Mouse (Mus musculus): ENCODE measurements at regions not wholly inside any gene's neighbourhood (a gene's known extent, or its start where the extent isn't known, plus 50 kb on each side); places are given as distances from the start of the nearest gene placed in this dataset.

DNA sequence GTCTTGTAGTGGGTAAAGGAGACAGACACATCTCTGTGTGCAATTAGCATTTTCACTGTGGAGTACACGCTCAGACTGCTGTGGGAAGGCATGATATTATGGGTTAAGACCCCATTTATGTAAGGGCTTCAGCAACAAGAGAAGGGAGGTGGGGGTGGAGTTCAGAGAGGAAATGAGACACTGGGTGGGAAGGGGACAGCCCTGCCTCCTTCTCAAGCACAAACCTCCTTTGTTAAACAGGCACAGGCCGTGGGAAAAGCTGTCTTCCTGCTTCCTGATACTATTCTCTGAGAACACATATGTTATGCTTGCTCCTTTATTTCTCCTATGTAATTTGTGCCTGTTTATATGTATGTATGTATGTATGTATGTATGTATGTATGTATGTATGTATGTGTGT, 237.4 kb upstream of the Cxcr4 start:
- no peak for DNase-seq (ENCODE audit: low read depth, low spot score)

DNA sequence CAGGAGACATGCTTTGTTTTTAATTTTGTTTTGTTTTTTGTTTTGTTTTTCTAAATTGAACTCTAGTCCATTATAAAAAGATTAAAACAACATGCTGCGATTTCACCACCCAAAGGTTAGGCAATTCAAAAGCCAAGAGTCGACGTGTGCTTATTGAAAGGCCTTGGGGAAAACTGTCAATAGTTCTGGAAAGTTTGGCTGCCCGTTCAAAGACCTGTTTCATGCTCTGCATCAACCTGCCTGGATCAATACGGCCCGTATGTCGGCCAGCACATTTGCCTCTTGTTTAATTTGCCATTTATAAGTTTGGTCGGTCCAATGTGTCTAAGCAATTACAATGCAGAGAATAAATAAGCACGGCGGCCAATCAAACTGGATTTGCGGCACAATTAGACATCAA, 234.3 kb upstream of the Cxcr4 start:
- no peak for DNase-seq (ENCODE audit: low read depth, low spot score)

DNA sequence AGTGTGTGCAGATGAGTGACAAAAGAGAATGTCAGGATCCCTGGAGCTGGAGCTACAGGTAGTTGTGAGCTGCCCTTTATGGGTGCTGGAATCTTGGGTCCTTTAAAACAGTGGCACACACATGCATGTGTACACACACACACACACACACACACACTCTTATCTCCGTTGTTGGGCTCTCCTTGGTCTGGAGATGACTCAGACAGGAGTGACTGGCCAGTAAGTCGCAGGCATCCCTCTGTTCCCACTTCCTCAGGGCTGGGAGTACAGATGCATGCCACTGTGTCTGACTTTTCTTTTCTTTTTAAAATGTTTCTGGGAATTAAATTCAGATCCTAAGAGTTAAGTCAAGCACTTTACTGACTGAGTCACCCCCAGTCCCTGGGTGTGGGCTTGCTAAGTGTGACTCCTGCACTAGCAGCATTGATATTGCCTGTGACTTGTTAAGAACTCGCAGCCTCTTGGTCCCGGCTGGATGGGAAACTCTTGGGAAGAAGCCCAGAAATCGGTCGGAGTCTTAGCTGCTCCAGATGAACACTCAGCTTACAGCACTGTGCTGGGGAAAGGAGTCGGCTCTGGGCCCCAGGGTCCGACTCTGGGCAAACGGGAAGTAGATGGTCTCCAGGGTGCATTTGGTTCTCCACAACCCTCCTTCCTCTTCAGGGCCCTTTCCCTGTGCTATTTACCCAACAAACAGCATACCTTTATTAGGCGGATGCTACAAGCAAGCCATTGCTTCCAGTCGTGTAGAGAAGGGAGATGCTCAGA, 233.0 kb upstream of the Cxcr4 start:
- no peak for DNase-seq (ENCODE audit: low read depth, low spot score)

DNA sequence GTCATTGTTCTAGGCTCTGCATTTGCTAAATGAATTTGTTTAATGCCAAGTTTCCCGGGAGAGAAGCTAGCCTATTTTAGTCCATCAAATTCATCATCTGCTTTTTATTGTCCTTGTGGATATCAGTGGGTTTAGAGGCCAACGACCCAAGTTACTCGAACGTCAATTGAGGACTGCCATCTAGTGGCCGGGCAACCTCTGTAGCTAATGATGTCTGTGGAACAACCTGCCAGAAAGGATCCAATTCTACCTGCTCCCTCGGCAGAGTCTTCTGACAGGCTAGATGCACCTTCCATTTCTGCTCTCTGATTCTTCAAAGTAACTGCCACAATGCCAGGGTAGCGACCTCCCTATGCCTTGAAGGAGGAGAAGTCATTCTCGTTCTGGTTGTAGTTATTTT, 232.1 kb upstream of the Cxcr4 start:
- peak; percentile 74 for DNase-seq (ENCODE audit: low read depth, low spot score)

DNA sequence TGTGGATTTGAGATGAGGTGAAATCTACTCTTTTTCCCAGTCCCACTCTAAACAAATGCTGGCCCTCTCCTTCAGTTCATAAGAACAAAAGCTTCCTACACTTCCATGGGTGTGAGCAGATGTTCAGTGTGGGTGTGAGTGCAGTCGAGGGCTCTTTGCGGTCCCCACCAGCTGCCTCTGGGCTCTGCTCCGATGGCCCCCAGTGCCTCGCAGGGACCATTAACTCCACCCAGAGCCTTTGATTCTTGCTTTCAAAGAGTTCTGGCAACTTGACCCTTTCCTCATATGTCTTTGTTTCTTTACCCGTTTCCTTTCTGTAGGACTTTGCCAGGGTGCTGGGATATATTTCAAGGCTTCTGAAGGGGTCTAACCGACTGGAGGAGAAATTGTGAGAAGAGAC, 229.9 kb upstream of the Cxcr4 start:
- no peak for DNase-seq (ENCODE audit: low read depth, low spot score)

DNA sequence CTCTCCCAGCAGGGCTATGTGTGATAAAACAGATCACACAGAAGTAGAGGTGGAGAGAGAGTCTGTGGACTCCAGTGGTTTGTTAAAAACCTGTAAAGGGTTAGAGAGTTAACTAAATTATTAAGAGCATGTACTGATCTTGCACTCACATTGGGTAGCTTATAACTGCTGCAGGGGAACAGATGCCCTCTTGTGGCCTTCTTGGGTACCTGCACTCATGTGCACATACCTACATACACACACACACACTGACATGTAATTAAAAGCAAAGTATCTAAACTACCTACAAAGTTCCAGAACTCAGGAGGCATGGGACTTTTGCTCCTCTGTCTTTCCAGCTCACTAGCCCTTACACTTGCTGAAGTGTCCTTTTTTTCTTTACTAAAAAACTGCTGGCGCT, 228.4 kb upstream of the Cxcr4 start:
- no peak for DNase-seq (ENCODE audit: low read depth, low spot score)

DNA sequence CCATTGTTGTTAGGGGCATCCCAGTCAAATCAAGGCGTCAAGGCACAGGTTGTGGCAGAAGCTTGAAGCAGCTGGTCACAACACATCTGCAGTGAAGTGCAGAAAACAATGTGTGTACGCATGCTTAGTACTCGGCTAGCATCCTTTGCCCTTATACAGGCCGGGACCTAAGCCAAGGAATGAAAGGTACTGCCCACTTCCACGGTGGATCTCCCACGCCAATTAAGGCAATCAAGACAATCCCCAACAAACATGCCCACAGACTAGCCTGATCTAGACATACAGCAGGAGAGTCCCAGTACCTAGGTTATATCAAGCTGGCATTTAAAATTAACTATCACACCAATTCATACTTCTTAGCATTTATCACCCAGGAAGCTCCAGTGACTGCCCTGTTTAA, 227.5 kb upstream of the Cxcr4 start:
- DNase-seq (ENCODE audit: low read depth, low spot score), result no peak

DNA sequence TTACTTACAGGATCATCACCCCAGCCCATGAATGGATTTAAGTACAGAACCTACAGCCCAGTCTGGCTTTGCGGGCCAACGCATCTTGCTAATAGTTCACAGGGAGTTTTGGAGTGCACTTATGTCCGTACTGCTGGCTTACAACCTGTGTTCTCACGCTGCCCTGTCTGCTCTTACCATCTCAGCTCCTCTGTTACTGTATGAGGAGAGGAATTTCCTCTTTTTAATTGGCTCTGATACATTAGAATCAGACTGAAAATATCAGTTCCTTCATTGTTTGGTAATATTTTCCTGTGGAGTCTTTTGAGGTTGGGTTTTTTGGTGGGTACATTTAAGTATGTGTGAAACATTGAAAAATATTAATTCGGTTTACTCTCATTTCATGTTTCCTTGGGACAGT, 221.3 kb upstream of the Cxcr4 start:
- DNase-seq (ENCODE audit: low read depth, low spot score), result no peak

DNA sequence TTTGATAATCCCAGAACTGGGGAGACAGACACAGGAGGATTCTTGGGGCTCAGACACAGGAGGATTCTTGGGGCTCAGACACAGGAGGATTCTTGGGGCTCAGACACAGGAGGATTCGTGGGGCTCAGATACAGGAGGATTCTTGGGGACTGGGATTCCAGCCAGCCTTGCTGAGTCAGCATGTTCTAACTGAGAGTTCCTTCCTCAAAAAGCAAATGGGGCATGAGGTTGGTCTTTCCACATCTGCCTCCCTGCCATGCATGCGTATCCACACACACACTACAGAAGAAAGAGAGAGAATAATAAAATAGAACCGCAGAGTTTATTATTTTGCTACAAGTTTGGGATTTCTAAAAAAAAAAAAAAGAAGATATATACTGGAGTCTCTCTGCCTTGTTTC, 218.8 kb upstream of the Cxcr4 start:
- DNase-seq (ENCODE audit: low read depth, low spot score), result no peak

DNA sequence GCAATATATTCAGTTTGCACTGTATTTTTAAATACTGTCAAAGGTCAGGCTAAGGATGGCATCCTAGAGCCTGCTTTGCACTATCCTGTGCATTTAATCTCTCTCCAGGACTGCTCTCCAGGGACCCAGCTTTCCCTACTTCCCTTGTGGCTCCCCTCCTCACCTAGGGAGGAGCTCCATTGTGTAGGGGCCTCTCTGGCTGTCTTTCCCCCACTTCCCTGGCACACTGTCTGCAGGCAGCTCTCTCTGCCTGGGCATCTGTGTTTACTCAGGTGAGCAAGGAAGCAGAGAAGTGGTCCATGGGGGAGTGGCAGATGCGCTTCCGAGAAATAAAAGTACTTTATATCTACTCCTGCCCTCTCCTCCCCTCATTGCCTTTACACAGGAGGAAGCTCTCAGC, 218.0 kb upstream of the Cxcr4 start:
- no peak for DNase-seq (ENCODE audit: low read depth, low spot score)

DNA sequence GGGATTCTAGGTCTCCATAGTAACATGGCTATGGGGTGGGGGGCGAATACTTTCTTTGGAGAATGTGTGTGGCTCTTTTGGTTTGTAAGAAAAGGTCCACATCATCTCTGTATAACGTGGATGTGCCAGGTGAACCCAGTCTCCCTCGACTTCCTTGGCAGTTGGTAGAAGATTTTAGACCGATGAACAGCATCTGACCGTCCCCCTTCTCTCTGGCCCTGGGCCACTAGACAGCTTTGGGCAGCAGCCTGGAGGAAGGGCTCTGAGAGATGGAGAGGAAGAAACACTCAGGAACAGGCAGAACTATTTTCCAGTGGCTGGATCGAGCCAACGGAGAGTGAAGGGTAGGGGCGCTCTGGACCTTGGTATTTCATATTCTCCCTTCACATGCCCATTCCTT, 217.5 kb upstream of the Cxcr4 start:
- DNase-seq (ENCODE audit: low read depth, low spot score), result no peak

DNA sequence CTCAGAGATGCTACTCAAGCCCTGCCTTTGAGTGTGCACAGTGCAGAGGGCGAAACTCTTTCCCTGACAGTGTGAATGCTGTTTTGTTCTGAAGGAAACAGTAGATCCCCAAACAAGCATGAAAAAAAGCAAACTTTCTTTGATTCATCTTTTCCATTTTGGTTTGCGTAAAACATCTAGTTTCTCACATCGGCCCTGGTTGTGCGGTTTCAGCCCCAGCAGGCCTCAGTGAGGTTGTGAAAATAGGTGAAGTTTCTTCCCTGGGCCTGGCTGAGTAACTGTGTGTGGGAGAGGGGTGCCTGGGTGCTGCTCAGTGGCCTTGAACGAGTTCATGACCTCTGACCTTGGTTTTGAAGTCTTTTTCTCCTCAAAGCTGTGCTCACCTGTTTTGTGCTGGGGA, 216.5 kb upstream of the Cxcr4 start:
- no peak for DNase-seq (ENCODE audit: low read depth, low spot score)

DNA sequence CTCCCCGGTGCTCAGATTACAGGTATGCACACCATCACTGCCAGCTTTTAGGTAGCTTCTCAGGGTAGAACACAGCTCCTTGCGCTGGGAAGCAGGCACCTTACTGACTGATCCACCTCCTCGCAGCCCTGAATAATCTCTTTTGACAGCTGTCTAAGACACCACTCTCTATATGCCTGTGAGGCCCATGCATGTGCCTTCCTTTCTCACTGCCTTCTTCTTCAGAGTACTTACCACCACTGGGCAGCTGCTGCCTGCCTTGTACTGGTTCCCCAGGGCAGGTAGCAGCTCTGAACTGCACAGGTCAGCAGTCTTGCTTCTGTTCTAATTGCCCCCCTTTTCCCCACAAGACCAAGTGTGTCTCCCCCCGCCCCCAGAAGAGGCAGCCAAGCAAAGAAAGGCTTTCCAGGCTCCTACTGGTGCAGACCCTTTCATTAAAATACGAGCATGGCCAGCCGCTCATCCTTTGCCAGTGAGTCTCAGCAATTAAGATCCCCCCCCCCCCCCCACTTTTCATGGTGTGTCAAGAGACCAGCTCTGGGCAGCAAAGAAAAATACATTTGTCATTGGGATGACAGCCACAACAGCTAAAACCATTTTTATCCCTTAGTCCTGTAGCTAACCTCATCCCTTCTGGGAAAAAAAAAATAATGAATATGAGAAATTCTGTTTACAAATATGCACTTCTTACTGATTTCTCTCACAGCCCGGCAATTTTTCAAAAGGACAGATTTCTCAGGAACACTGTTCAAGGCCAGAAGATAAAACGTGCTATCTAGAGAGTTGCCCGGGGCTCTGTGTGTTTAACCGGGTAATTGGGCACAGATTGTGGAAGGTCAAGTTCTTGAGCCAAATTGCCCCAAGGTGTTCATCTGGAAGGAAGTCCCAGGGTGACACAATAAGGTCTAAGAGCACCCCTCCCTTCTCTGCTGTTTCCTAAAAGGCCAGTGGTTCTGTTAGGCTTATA, 213.9 kb upstream of the Cxcr4 start:
- no peak for DNase-seq (ENCODE audit: low read depth, low spot score)

DNA sequence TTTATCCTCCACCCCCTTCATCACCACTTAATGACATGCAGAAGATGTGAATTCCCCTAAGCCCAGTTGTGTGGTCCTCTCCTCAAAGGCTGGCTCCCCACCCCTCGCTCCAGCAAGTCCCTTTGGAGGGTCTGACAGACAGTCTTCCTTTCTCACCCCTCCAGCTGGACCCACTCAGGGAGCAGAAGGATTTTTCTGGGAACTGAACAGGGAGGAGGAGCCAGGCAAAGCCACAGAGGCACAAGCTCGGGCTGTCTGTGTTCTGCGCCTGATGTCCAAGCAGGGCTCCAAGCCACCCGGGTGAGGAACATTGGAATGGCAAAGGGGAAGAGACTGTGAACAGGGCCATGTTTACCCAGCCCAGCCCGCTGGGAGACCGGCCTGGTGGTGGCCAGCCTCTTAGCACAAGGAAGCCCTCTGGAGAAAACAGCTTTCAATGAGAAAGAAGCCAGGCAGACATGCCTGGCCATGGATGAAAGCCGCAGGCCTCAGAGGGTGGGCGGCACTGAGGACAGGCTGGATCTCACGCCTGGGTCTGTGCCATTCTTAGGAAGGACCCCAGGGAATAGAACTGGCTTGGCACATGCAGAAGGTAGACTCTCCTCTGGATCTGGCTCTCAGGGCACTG, 211.5 kb upstream of the Cxcr4 start:
- DNase-seq (ENCODE audit: low read depth, low spot score), result no peak

DNA sequence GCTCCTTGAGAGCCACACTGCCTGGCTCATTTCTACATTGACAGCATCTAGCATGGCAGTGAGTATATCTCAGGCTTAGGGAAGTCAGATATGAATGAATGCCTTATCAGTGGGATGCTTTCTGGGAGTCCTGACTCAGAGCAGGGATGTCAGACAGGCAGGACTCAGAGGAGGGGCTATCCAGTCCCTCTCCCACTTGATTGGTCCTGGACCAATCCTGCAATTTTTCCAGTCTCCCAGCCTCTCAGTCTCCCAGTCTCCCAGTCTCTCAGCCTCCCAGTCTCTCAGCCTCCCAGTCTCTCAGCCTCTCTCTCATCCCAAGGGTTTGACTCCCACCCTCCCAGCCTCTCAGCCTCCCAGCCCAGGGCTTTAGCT, 211.0 kb upstream of the Cxcr4 start:
- DNase-seq (ENCODE audit: low read depth, low spot score), result no peak

DNA sequence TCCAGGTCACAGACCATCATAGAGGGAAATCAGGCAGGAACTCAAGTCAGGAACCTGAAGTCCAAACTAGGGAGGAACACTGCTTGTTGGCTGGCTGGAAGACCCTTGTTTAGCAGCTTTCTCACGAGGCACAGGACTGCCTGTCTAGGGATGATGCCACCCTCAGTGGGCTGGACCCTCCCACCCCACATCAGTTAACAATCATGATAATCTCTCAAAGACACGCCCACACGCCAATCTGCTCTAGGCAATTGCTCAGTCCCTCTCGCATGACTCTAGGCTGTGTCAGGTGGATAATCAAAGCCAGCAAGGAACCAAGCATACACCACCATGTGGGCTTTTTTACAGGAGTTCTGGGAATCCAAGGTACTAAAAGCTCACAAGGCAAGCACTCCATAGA, 206.6 kb upstream of the Cxcr4 start:
- no peak for DNase-seq (ENCODE audit: low read depth, low spot score)

DNA sequence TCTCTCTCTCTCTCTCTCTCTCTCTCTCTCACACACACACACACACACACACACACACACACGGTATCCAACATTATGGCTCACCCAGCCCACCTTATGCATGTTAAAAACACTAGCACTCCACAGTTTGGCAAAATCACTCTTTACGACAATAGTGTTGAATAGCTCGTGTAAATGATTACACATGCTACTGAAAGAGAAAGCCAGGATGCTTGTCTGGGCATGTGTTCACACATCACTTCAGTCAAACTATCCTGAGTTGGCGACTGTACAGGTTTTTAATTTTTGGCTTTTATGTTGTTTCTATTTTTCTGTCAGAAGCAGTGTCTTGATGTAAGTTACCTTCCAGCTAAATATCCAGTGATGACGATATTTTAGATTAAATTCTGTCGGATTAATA, 203.6 kb upstream of the Cxcr4 start:
- DNase-seq (ENCODE audit: low read depth, low spot score), result no peak

DNA sequence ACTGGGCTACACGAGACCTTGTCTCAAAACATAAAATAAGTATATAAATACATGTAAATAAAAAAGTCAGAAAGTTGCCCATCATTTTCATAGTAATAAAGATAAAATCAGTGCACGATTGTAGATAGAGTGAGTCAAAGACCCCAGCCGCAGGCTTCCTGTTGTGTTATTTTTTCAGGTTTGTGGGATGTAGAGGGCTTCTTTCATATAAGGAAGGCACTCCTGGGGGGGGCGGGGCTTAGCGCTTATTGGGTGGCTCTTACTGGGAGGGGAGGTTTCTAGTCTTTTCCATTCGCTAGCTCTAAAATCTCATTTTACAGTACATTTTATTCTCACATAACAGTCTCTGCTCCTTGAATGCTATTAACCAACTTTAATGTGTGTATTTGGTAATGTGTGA, 198.8 kb upstream of the Cxcr4 start:
- no peak for DNase-seq (ENCODE audit: low read depth, low spot score)

DNA sequence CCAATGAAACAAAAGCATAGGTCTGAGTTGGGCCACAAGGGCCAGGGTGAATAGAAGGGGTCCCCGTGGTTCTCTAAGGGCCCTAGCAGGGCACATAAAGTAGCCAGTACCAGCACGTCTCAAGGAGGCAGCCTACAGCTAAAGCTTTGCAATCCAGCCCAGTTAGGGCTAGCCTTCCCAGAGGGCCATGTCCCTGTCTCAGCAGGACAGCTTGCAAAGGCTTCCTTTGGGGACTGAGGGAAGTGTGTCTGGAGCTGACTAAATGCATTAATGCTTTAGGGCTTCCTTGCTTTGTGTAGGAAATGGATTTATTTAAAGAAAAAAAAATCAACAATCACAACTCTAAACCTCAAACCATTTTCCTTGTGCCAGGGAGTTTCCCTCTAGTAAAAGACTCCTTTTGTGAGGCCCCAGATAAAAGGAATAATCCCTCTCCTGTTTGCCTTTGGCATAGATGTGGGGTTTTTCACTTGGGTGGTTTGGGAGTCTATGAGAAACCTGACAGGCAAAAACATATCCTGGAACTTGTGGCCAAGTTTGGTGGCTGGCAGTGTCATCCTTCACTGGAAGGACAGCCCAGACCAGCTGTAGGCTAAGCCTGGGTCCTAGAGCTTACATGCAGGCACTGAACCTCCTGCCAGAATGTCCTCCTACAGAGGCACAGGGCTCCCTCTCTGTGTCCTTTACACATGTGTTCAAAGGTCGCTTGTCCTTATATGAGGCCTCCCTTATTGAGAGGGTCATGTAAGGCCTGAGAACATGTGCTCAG, 197.7 kb upstream of the Cxcr4 start:
- DNase-seq (ENCODE audit: low read depth, low spot score), result no peak

DNA sequence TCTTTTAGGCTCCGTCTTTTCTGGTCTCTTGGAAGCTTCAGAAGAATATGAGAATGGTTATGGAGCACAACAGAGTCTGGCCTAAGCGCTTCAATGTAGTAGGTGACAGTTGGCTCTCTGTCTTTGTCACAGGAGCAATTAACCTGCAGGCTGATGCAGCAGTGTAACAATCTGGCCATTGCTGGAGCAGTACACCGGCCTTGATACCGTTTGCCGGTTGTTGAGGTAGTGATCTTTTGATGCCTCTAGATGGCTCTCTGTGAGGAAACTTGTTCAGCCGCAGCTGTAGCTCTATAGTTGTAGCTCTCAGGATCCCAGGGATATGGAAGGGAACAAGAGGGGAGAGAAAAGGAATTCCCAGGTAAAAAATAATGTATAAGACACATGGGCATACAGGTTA, 196.1 kb upstream of the Cxcr4 start:
- DNase-seq (ENCODE audit: low read depth, low spot score), result peak; percentile 39

DNA sequence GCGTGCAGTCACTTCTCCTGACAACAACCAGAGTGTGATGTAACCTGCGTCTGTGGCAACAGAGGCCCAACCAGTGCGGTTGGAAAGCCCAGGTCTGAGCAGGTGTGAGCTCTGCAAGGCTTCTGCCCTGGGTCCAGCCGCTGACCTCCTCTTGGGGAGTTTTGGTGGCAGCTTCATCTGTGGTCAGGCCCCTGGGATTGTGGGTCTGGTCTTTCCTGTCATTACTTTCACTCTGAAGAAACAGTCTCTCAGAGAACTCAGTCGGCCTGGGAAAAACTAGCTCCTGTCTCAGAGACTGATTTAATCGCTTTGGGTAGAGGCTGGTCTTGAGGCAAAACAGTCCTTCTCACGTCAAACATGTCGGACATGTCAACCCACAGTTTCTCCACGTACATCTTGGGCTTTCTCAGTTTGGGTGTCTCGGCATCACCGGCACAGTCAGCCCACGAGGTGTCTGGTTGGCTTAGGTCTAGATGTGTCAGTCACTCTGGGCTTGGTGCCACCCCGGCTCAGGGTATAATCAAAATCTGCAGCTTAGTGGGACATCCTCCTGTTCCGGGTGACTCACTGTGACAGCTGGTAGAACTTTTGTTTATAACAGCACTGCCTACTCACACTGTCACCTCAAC, 195.0 kb upstream of the Cxcr4 start:
- peak; percentile 90 for DNase-seq (ENCODE audit: low read depth, low spot score)

All from brain, adult 2 months (tissue).